Mouse (Mus musculus) stomach, postnatal 0 days (tissue): ENCODE measurements around the gene Tlr12.
"Not testable (repeated sequence)": the region's sequence is repeated elsewhere in the genome, so short reads cannot be mapped to it uniquely, and the experiment has no call there.

Experiments
- CTCF ChIP-seq: IDR thresholded peaks from 2 replicates; pipeline ENCODE4 v1.5.1; 2016; ENCODE audit warnings: antibody characterized with exemption, low read depth, mild to moderate bottlenecking, moderate library complexity
- EP300 ChIP-seq: optimal IDR thresholded peaks from 2 replicates; pipeline ENCODE3; 2016; ENCODE audit warnings: antibody characterized with exemption

DNA sequence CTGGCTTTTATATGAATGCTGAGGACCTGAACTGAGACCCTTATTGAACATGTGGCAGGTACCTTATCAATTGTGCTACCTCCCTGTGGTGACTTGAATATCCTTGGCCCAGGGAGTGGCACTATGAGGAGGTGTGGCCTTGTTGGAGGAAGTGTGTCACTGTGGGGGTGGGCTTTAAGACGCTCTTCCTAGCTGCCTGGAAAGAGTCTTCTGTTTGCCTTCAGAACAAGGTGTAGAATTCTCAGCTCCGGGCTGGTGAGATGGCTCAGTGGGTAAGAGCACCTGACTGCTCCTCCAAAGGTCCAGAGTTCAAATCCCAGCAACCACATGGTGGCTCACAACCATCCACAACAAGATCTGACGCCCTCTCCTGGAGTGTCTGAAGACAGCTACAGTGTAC, 6.7 kb downstream of the Tlr12 start:
- not testable (repeated sequence) for TF ChIP-seq CTCF, EP300
